Mouse (Mus musculus): Measurements from ENCODE around the gene Wdr4. TPM values are rescaled to one million over a fixed set of nuclear protein-coding genes. Genes with fewer than 3 reads are reported as not detected.
A peak's percentile ranks its signal among the peaks of the same experiment; 100 is the strongest.

The Wdr4 gene
- polyA plus RNA-seq, 1 experiment from 2014 or later: 40.1 TPM

GRCm38 (mm10) chr17:31531441-31532158 lies 11.8 kb upstream of the Wdr4 start:
- H3K4me2 ChIP-seq: no peak overlapping the region
- ATAC-seq (ENCODE audit: insufficient read depth, low FRiP score, low read depth): no peak
- H3K9me3 ChIP-seq: no peaks in the 10 kb centered on the region
- no peak overlapping the region for H3K27ac ChIP-seq
- peaks cover 27% of the 10 kb centered on the region for H3K36me3 ChIP-seq
- H3K4me3 ChIP-seq (replicated peaks): no peak overlapping the region
- no peak overlapping the region for H3K9ac ChIP-seq
- WGBS: 85% methylated on average over 14 of the region's 14 CpGs
- peaks cover 9% of the 10 kb centered on the region for H3K4me1 ChIP-seq
- no peaks in the 10 kb centered on the region for H3K27me3 ChIP-seq (replicated peaks)

GRCm38 (mm10) chr17:31529314-31529713 lies 9.5 kb upstream of the Wdr4 start:
- 34% methylated on average over 15 of the region's 15 CpGs for whole genome bisulfite sequencing
- H3K27ac ChIP-seq: no peak overlapping the region
- H3K4me3 ChIP-seq (replicated peaks): no peak overlapping the region

GRCm38 (mm10) chr17:31525816-31526215 lies 6.0 kb upstream of the Wdr4 start:
- H3K36me3 ChIP-seq: peaks cover 23% of the 10 kb centered on the region

More at GRCm38 (mm10) chr17:31529314-31529713, 9.5 kb upstream of the Wdr4 start:
- Histone ChIP-seq H3K9ac (no peak overlapping the region), H3K9me3 (no peaks in the 10 kb centered on the region), H3K4me1 (no peaks in the 10 kb centered on the region), H3K36me3 (peaks cover 27% of the 10 kb centered on the region), H3K27me3 (replicated peaks) (no peaks in the 10 kb centered on the region), H3K4me2 (no peak overlapping the region)
- ATAC-seq (ENCODE audit: insufficient read depth, low FRiP score, low read depth): no peak

DNA sequence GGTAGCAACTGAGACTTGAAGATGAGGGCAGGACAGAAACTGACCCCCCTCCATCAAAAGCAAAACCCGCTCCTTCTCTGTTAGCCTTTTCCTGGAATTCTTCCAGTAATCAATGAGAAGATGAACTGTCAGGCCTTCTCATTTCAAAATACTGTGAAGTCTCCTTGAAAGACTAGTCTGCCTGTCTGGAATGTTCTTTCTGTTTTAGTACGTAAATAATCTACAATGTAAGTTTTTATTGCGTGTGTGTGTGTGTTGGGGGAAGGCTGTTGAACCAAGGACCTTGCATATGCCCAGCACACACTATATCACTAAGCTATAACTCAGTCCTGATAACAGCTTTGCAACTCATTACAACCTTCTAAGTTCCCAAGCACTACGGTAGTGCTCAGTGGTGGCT lies 5.3 kb upstream of the Wdr4 start:
- Histone ChIP-seq H3K9me3 (no peaks in the 10 kb centered on the region), H3K27me3 (replicated peaks) (no peaks in the 10 kb centered on the region), H3K4me2 (no peak overlapping the region), H3K9ac (no peak overlapping the region), H3K36me3 (peaks cover 23% of the 10 kb centered on the region), H3K4me1 (peaks cover 10% of the 10 kb centered on the region), H3K27ac (no peak overlapping the region), H3K4me3 (replicated peaks) (no peak overlapping the region)
- WGBS: 85% methylated on average over 4 of the region's 4 CpGs
- no peak for ATAC-seq (ENCODE audit: insufficient read depth, low FRiP score, low read depth)

More at GRCm38 (mm10) chr17:31525816-31526215, 6.0 kb upstream of the Wdr4 start:
- Histone ChIP-seq H3K27ac (no peak overlapping the region), H3K9ac (no peak overlapping the region), H3K4me3 (replicated peaks) (no peak overlapping the region), H3K4me2 (no peak overlapping the region), H3K27me3 (replicated peaks) (no peaks in the 10 kb centered on the region), H3K4me1 (peaks cover 9% of the 10 kb centered on the region), H3K9me3 (no peaks in the 10 kb centered on the region)
- no peak for ATAC-seq (ENCODE audit: insufficient read depth, low FRiP score, low read depth)
- 95% methylated on average over 3 of the region's 3 CpGs for WGBS

- Histone ChIP-seq H3K9me3 (no peaks in the 10 kb centered on the region), H3K36me3 (peaks cover 4% of the 10 kb centered on the region), H3K27ac (peak overlapping the region; percentile 75; the same call in 1 of the 2 replicates), H3K9ac (no peak overlapping the region), H3K4me3 (replicated peaks) (no peak overlapping the region), H3K27me3 (replicated peaks) (no peaks in the 10 kb centered on the region), H3K4me1 (peaks cover 10% of the 10 kb centered on the region), H3K4me2 (peak overlapping the region; percentile 52; the same call in 1 of the 2 replicates)
- no peak for ATAC-seq (ENCODE audit: insufficient read depth, low FRiP score, low read depth)
- WGBS: 82% methylated on average over 6 of the region's 6 CpGs
Observed at GRCm38 (mm10) chr17:31521948-31522347, 2.2 kb upstream of the Wdr4 start.

GRCm38 (mm10) chr17:31520895-31521294 lies 1.1 kb upstream of the Wdr4 start:
- Histone ChIP-seq H3K36me3 (peaks cover 4% of the 10 kb centered on the region; the same call in 1 of the 2 replicates), H3K4me2 (peak overlapping the region; percentile 52), H3K4me1 (peaks cover 10% of the 10 kb centered on the region), H3K4me3 (replicated peaks) (peak overlapping the region; percentile 63), H3K27me3 (replicated peaks) (no peaks in the 10 kb centered on the region), H3K27ac (peak overlapping the region; percentile 75; the same call in 1 of the 2 replicates), H3K9ac (0 out of 2 replicates have a peak overlapping the region, but pooled peaks have one; percentile 51), H3K9me3 (no peaks in the 10 kb centered on the region)
- ATAC-seq (ENCODE audit: insufficient read depth, low FRiP score, low read depth): no peak
- 13% methylated on average over 3 of the region's 3 CpGs for WGBS

DNA sequence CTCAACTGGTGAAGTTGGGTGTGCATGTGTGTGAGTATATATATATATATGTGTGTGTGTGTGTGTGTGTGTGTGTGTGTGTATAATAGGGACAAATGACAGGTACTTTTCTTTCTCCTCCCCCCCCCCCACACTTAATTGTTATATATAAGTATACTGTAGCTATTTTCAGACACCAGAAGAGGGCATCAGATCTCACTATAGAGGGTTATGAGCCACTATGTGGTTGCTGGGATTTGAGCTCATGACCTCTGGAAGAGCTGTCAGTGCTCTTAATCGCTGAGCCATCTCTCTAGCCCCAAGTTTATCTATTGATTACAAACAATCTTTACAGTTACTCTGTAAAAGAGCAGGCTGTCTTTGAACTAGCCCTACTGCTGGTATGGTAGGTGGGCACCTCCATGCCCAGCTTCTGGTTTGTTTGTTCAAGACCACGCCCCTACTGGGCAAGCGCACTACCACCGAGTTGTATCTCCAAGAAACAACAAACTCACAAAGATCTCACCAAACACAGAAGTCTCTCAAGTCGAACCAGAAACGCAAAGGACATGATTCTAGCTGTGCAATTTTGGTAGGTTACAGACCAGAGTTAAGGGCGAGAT lies 335 bp downstream of the Wdr4 start:
- H3K36me3 ChIP-seq: peaks cover 4% of the 10 kb centered on the region; the same call in 1 of the 2 replicates
- peak; percentile 52 for ATAC-seq (ENCODE audit: insufficient read depth, low FRiP score, low read depth)
- H3K27ac ChIP-seq: peak overlapping the region; percentile 75; the same call in 1 of the 2 replicates
- peak overlapping the region; percentile 52 for H3K4me2 ChIP-seq
- H3K4me3 ChIP-seq (replicated peaks): peak overlapping the region; percentile 63
- no peaks in the 10 kb centered on the region for H3K9me3 ChIP-seq
- H3K9ac ChIP-seq: no peak overlapping the region
- H3K27me3 ChIP-seq (replicated peaks): no peaks in the 10 kb centered on the region
- peaks cover 10% of the 10 kb centered on the region for H3K4me1 ChIP-seq
- WGBS: 2% methylated on average over 7 of the region's 7 CpGs

- no peaks in the 10 kb centered on the region for H3K27me3 ChIP-seq (replicated peaks)
- H3K27ac ChIP-seq: no peak overlapping the region
- H3K4me1 ChIP-seq: 0 out of 2 replicates have a peak, but pooled peaks cover 5% of the 10 kb centered on the region
- H3K4me2 ChIP-seq: no peak overlapping the region
- H3K4me3 ChIP-seq (replicated peaks): no peak overlapping the region
- no peak overlapping the region for H3K9ac ChIP-seq
- H3K36me3 ChIP-seq: no peaks in the 10 kb centered on the region
- H3K9me3 ChIP-seq: no peaks in the 10 kb centered on the region
- 67% methylated on average over 1 of the region's 1 CpGs for WGBS
- ATAC-seq (ENCODE audit: insufficient read depth, low FRiP score, low read depth): no peak
Observed at GRCm38 (mm10) chr17:31514696-31515095, 5.1 kb downstream of the Wdr4 start.

- peak overlapping the region; percentile 81 for H3K4me2 ChIP-seq
- 24% methylated on average over 6 of the region's 6 CpGs for WGBS
- peaks cover 11% of the 10 kb centered on the region for H3K36me3 ChIP-seq
- H3K27me3 ChIP-seq (replicated peaks): no peaks in the 10 kb centered on the region
- ATAC-seq (ENCODE audit: insufficient read depth, low FRiP score, low read depth): no peak
- H3K9me3 ChIP-seq: no peaks in the 10 kb centered on the region
- H3K4me3 ChIP-seq (replicated peaks): peak overlapping the region; percentile 93
- H3K27ac ChIP-seq: no peak overlapping the region
- 0 out of 2 replicates have a peak, but pooled peaks cover 5% of the 10 kb centered on the region for H3K4me1 ChIP-seq
- H3K9ac ChIP-seq: peak overlapping the region; percentile 60; the same call in 1 of the 2 replicates
Observed at GRCm38 (mm10) chr17:31512593-31512992, 7.2 kb downstream of the Wdr4 start.

GRCm38 (mm10) chr17:31511792-31512495 lies 7.8 kb downstream of the Wdr4 start:
- under 1% methylated on average over 56 of the region's 56 CpGs for WGBS

GRCm38 (mm10) chr17:31510944-31511343 lies 8.8 kb downstream of the Wdr4 start:
- no peaks in the 10 kb centered on the region for H3K9me3 ChIP-seq
- H3K4me1 ChIP-seq: 0 out of 2 replicates have a peak, but pooled peaks cover 5% of the 10 kb centered on the region
- peaks cover 19% of the 10 kb centered on the region for H3K36me3 ChIP-seq
- no peak overlapping the region for H3K9ac ChIP-seq
- 96% methylated on average over 6 of the region's 6 CpGs for WGBS
- H3K27me3 ChIP-seq (replicated peaks): no peaks in the 10 kb centered on the region
- H3K4me3 ChIP-seq (replicated peaks): peak overlapping the region; percentile 93
- H3K27ac ChIP-seq: no peak overlapping the region
- no peak for ATAC-seq (ENCODE audit: insufficient read depth, low FRiP score, low read depth)
- peak overlapping the region; percentile 81 for H3K4me2 ChIP-seq

More at GRCm38 (mm10) chr17:31511792-31512495, 7.8 kb downstream of the Wdr4 start:
- peak; percentile 96 for ATAC-seq (ENCODE audit: insufficient read depth, low FRiP score, low read depth)
- Histone ChIP-seq H3K9ac (peak overlapping the region; percentile 71), H3K27ac (peak overlapping the region; percentile 84), H3K4me3 (replicated peaks) (peak overlapping the region; percentile 93), H3K27me3 (replicated peaks) (no peaks in the 10 kb centered on the region), H3K4me1 (0 out of 2 replicates have a peak, but pooled peaks cover 5% of the 10 kb centered on the region), H3K9me3 (no peaks in the 10 kb centered on the region), H3K4me2 (peak overlapping the region; percentile 81), H3K36me3 (peaks cover 17% of the 10 kb centered on the region)

All from stomach, embryonic 15.5 days (tissue).